Mouse (Mus musculus): ENCODE measurements at regions not wholly inside any gene's neighbourhood (a gene's known extent, or its start where the extent isn't known, plus 50 kb on each side); places are given as distances from the start of the nearest gene placed in this dataset.

GRCm38 (mm10) chr14:74359663-74360552, 280.7 kb upstream of the Htr2a start:
- TF ChIP-seq GATA4 (IDR thresholded peaks at IDR 0.05; ENCODE audit: insufficient replicate concordance, low read length): no peak

DNA sequence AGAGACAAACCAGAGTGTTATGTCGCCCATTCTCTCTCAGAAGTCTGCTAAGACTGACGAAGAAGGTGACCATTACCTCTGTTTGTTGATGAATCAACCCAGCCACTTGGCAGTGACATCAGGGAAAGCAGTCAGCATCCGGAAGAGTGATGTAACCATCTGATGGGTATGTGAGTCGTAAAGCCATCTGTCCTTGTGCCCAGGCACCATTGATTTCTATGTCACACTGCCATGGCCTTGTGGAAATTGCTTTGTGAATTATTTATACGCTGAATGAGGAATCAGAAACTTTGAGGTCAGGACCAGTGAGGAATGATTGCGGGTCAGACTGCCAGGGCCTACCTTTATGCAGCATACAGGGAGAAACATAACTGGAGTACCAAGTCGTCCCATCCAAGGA, 256.2 kb upstream of the Htr2a start:
- no peak for TF ChIP-seq GATA4 (IDR thresholded peaks at IDR 0.05; ENCODE audit: insufficient replicate concordance, low read length)

DNA sequence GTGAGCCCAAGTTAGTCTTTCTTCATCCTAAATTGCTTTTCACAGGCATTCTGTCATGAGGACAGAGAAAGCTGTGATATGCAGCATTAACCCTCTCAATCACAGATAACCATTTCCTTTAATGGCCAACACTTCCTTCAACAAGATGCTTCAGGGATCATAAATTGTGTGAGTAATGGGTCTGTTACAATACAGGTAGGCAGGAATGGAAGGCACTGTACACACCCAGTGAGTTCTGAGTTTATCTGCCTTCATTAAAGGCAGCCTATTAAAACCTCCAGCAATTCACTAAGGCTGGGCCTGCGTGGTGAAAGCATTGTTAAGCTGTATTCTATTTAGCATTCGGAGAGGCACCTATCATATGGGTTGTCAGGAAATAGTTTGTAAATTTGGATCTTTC, 248.2 kb upstream of the Htr2a start:
- TF ChIP-seq GATA4 (IDR thresholded peaks at IDR 0.05; ENCODE audit: insufficient replicate concordance, low read length): no peak

DNA sequence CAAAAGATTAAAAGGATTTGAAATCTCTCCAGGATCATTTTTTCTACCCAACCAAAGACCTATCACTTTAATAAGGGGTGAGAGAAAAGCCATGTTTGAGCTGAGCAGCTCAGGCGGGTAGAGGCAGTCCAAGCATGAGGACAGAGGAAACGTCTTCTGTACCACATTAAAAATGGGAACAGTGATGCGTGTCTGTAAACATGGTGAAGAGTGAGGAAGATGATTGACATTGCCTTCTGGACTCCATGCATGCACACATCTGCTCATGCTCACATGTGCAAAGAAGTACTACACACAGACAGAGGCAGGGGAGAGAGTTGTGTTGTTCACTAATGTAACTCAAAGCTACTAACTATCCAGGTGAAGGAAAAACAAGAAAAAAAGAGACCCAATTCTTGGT, 243.4 kb upstream of the Htr2a start:
- TF ChIP-seq GATA4 (IDR thresholded peaks at IDR 0.05; ENCODE audit: insufficient replicate concordance, low read length): no peak

DNA sequence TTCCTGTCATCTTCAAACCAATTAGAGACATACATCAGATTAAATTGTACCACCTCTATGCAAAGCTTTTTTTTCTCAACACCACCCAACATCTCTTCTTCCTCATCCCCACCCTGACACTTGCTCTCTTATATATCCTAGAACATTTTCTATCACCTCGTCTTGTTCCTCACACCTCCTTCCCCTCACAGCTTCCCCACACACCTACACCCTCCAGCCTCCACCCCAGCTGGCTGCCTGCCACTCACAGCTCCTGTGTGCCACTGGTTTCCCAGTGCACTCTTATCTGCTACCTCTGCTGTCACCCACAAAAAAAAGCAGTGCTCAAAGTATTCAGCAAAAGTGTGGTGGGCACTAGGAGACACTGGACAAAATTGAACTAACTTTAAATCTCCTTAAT, 231.2 kb upstream of the Htr2a start:
- no peak for TF ChIP-seq GATA4 (IDR thresholded peaks at IDR 0.05; ENCODE audit: insufficient replicate concordance, low read length)

- TF ChIP-seq GATA4 (IDR thresholded peaks at IDR 0.05; ENCODE audit: insufficient replicate concordance, low read length): no peak
Observed at GRCm38 (mm10) chr14:74428226-74428625, 212.4 kb upstream of the Htr2a start.

- no peak for TF ChIP-seq GATA4 (IDR thresholded peaks at IDR 0.05; ENCODE audit: insufficient replicate concordance, low read length)
Observed at GRCm38 (mm10) chr14:74464027-74464682, 176.5 kb upstream of the Htr2a start.

DNA sequence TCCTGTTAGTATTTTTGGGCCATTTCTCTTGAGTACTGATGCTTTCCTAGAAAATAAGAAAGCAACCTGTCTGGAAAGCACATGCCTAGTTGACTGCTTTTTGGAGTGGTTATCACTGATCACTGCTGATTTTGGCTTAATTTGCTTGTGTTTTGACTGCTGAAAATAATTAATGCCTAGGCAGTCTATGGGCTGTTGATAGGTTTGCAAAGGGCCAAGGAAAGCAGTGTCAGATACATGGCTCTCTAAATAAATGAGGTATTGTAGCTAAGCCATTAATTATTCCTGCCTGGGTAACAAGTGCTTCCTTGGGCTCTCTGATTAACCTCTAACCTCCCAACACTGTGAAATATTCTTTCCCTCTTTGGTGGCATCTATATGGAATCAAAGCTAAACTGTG, 145.1 kb upstream of the Htr2a start:
- no peak for TF ChIP-seq GATA4 (IDR thresholded peaks at IDR 0.05; ENCODE audit: insufficient replicate concordance, low read length)

GRCm38 (mm10) chr14:74511521-74511920, 129.1 kb upstream of the Htr2a start:
- no peak for TF ChIP-seq GATA4 (IDR thresholded peaks at IDR 0.05; ENCODE audit: insufficient replicate concordance, low read length)

GRCm38 (mm10) chr14:74516451-74516850, 124.2 kb upstream of the Htr2a start:
- no peak for TF ChIP-seq GATA4 (IDR thresholded peaks at IDR 0.05; ENCODE audit: insufficient replicate concordance, low read length)

GRCm38 (mm10) chr14:74519531-74519930, 121.1 kb upstream of the Htr2a start:
- no peak for TF ChIP-seq GATA4 (IDR thresholded peaks at IDR 0.05; ENCODE audit: insufficient replicate concordance, low read length)

GRCm38 (mm10) chr14:74521669-74522068, 119.0 kb upstream of the Htr2a start:
- no peak for TF ChIP-seq GATA4 (IDR thresholded peaks at IDR 0.05; ENCODE audit: insufficient replicate concordance, low read length)

DNA sequence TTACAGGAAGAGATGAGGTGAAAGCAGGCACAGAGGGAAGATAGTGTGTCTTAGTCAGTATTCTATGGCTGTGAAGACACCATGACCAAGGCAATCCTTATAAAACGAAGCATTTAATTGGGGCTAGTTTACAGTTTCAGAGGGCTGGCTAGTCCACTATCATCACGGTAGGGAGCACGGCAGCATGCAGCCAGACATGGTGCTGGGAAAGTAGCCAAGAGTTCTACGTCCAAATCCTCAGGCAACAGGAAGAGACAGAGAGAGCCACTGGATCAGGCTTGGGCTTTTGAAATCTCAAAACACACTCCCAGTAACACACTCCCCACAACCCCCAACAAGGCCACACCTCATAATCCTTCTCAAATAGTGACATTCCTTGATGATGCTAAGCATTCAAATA, 113.4 kb upstream of the Htr2a start:
- no peak for TF ChIP-seq GATA4 (IDR thresholded peaks at IDR 0.05; ENCODE audit: insufficient replicate concordance, low read length)

- TF ChIP-seq GATA4 (IDR thresholded peaks at IDR 0.05; ENCODE audit: insufficient replicate concordance, low read length): no peak
Observed at GRCm38 (mm10) chr14:74529368-74529951, 111.2 kb upstream of the Htr2a start.

DNA sequence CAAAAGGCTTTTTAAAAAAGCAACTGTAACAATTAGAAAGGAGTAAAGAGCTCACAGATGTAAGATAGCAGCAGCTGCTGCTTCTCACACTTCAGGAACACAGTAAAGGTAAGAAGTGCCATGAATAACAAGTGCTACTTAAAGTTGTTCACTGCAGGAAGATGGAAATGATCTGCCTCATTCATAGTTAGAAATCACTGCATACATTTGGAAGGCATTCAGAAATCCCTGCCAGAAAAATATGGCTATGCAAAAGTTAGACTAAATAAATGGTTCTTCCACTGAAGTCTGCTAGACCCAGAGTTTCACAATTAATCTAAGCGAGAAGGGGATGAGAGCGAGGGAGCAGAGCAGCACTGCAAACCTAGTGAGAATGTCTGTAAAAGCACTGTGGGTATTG, 102.5 kb upstream of the Htr2a start:
- TF ChIP-seq GATA4 (IDR thresholded peaks at IDR 0.05; ENCODE audit: insufficient replicate concordance, low read length): no peak

DNA sequence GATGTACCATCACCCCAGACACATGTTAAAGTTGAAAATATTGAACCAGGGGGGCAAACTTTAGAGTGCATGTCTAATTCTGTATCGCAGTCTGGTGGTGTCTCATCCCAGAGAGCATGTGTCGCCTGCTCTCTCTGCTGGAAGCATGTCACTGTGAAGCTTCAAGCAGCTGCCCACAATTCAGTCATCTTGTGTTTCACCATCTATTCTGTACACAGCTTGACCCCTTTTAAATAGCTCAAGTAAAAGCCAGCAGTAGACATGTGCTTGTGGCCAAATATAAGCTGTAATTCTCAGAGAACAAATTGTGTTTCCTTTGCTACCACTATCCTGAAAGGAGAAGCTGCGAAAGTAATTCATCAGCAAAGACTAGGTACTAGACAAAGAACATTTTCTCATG, 96.6 kb upstream of the Htr2a start:
- TF ChIP-seq GATA4 (IDR thresholded peaks at IDR 0.05; ENCODE audit: insufficient replicate concordance, low read length): no peak
